Mouse (Mus musculus) urinary bladder, postnatal 36 days (tissue): ENCODE data around the gene Nhlrc4.

Source experiments
- DNase-seq, 2 experiments: peaks; one replicate each; pipeline ENCODE4 v3.0.0; 2022; ENCODE audit warnings: low spot score in 2 of 2, mixed read lengths in 1 of 2

The Nhlrc4 gene

DNA sequence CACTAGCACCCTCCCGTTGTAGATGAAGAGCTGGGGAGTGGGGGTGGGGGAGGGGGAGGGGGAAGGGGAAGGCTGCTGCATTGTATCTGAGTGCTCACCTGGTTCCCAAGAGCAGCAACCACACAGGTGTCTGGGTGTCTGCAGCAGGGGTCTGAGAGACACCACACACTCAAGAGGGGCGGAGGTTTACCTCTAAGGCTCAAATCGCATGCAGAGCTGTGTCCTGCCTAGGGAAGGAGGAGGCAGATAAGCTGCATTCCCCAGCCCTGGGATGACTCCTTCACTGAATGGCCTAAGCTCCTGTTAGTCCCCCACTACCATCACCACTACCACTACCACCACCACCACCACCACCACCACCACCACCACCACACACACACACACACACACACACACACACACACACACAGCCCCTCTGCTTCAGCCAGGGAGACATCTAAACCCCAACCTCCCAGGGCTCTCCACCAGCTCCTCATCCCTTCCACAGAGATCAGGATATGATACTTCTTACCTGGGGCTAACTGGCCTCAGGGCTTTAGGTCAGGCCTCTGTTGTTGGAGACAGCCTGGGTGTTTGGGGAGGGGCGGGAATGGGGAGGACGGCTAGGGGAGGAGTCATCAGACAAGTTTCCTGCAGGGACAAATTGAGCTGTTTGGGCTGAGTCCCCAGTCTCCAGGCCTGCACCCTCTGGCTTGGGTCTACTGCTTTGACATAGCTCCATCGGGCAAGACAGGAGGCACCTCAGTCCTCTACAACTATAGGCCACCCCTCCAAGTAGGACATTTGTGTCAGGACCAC lies at the start of gene Nhlrc4, which contains the start of gene Pigq:
TSS of gene Nhlrc4 (minus strand) at position 596 of the 798 bp plus-strand sequence.
TSS of gene Pigq (minus strand) at position 571 of the 798 bp plus-strand sequence.
- DNase-seq = no peak

DNA sequence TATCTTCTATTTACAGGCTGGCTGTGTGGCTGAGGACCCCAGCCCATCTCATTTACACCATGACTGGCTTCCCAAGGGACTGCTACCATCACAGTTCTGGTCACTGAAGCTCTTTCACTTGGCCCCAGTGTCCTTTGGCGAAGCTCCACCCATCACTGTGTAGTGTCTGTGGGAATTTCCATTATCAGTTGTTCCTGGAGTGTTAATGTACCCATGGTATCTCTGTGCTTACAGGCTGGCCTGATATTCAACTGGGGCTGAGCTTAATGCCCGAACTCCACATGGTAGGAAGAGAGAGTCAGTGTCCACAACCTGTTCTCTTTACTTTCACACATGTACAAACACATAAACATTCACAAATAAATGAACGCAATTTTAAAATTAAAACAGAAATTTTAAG lies 48.7 kb upstream of the Nhlrc4 start:
- no peak for DNase-seq

DNA sequence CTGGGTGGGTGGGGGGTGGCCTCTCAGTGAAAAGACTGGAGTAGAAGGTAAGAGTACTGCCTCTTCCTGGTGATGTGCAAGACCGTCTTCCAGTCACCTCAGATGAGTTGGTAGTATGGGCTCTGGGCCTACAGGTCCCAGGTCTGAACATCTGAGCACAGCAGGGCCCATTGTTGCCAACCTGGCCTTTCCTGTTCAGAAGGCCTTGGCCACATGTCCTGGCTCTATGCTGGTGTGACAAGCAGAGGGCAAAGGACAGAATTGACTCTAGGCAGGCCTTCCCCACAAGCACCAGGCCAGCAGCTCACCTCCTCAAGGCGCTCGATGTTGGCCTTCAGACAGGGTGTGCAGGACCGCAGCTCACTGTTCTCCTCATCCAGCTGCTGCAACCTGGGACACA lies 47.5 kb upstream of the Nhlrc4 start:
- no peak for DNase-seq

DNA sequence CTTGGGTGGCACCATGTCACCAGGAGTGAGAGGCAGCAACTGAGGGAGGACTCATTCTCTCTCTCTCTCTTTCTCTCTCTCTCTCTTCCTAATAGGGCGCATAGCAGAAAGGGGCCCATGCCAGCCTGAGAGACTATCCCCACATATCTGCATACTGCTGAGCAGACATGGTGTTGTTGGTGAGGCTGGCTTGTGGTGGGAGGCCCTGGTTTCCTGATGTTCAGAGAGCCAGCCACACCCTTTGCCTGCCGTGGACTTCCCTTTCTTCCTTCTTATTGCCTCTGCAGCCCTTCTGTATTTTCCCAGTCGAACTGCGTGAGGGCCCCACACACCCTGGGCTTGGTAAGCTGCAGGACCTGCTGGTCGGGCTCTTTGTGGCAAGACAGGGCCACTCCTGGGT lies 45.6 kb upstream of the Nhlrc4 start:
- DNase-seq = no peak

DNA sequence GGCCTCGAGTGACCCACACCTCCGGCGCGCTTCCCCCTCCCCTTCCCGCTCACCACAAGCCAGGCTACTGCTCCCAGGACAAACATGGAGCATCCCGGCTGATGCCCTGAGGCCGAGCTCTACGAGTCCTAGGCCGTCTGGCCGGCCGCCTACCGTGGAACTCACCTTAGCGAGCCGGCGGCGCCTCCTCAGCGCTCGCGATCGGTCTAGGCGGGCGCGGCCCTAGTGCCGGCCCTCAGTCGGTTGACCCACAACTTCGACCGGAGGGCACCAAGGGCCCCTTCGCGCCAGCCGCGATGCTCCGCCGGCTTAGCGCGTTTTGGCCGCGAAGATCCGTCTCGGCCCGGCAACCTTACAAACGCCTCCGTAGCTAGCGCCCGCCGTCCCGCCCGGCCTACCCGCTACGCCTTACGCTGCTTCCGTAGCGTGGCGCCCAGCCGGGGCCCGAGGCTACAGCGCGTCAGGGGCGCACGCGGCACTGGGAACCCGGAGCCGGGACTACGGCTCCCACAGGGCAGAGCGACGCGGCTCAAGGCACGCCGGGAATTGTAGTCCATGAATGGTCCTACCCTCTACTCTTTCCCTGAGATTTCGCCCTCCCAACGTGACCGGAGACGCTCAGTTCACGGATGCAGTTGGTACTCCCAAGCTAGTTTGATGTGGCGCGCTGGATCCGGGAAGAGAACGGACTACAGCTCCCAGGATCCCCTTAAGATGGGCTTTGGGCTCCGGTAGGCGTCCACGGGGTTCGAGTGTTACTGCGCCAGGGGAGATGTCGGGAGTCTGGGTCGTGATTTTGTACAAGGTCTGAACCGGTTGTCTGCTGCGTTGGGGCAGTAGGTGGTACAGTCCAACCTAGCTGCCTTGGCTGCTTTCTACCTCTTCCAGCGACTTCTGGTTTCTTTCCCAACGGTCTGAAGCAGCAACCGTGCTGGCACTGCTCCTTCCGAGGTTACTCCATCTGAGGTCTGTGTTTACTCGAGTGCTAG lies 40.8 kb upstream of the Nhlrc4 start, which contains the start of gene Capn15:
TSS of gene Capn15 (minus strand) at position 491 of the 989 bp plus-strand sequence.
- DNase-seq = peak; percentile 87 to 92

DNA sequence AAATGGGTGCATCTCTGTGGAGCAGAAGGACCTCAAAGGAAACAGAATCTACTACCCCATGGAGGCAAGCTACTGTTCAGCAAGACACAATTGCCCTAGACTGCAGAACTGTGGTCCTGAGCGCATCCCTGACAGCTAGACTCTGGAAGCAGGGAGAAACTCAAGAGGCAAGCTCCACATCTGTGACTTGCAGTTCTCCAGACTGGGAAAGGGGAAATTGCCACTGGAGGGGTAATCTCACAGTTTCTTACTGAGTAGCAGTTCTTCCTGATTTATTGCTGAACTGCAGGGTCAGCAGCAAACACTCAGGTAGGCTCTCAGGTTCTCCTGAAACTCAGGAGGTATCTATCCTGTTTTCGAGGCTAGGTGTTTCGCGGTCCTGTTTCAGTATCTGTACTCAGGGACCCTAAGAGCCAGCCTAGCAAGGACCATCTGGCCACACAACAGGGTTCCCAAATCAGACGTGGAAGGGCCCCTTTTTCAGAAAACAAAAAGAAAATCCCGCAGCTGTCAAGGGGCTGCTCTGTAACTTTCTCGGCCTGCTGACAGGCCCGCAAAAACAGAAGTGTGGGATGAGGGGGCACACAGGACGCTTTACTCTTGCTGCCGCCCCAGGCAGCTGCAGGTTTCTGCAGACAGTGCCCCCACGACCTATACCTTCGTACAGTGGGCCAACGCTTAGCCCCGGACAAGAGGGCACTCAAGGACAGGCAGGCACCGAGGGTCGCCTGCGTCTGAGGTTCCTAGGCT lies 40.0 kb upstream of the Nhlrc4 start:
- peak in 1 of 2 experiments; percentile 5 for DNase-seq

DNA sequence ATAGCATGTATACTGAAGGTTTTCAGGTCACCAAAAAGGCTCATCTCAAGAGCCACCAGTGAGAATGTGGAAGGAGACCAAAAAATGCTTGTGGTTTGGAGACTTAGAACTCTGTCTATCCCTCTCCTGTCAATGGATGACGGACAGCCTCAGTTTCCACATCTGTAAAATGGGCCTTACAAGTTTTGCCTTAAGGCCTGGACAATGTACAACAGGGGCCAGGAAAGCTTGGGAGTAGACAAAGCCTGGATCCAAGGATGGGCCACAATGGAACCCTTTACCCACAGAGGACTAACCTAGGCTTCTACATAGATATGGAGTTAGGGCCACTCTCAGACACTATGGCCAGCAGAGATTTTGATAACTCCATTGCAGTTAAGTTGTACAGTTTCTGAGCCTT lies 39.3 kb upstream of the Nhlrc4 start:
- DNase-seq = no peak

DNA sequence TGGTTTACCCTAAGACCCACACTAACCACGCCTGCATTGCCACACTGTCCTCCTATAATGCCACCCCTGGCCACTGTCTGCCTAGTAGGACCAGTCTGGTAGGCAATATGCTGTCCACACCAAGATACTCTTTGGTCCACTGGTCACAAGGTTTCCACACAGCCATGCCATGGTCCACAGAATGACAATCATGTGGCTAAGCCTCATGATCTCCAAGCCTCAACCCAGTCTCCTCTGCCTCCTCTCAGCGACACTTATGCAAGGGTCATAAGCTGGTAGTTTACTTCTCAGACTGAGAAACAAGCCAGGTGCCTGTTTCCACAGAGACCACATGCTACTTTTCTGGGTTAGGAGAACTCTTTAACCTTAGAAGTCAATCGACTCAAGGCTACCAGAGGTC lies 38.2 kb upstream of the Nhlrc4 start:
- no peak for DNase-seq

DNA sequence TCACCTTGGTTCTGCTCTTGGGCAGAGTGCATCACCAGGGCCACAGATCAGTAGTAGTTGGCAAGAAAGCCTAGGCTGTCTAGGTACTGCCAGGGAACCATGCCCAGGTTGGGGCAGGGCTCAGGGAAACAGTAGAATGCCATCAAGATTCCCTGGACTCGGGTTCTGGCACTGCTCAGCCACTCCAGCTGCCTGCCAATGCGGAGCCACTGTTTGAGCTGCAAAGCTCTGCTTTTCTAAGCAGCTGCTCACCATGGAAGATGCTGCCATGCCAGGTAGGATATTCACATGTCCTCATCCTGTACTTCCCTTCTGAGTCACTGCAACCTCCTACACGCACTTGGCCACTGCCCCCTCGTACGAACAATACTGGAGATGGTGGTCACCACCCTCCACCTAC lies 36.1 kb upstream of the Nhlrc4 start:
- DNase-seq = no peak

DNA sequence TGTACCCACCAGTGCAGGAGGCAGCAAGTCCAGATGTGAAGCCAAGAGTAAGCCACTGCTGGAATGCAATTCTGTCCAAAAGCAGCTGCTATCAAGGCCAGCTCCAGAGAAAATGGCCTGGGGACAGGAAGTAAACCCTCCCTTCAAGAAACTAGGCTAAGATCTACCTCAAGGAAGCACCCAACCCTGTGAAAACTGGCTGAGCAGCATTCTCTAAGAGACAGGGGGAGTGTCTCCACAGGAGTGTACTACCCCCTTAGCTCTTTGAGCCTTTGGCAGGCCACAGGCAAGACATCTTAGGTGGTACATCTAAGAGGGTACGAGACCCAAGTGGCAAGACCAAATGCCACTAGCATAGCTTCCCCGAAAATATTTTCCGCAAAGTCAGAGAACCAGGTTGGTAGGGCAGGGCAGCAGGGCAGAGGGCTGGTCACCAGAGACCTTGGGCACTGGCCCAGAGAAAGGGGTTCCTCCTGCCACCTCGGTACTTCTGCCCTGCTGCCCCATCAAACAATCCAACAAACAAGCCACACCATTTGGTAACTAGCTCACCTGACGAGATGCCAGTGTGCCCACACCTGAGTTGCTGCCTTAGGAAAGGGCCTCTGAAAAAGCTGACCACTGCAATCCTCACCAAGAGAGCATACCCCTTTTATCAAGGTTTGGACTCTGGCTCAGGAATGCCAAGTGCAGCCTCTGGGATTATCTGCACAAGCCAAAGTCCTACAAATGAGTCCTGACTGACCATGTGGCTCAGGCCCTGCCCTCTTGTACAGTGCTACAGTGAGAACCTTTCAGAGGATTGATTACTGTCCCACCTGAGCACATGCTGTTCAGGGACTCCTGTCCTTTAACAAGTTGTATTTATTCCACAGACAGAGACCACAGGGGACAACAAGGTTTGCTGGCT lies 35.3 kb upstream of the Nhlrc4 start:
- DNase-seq = peak; percentile 21

DNA sequence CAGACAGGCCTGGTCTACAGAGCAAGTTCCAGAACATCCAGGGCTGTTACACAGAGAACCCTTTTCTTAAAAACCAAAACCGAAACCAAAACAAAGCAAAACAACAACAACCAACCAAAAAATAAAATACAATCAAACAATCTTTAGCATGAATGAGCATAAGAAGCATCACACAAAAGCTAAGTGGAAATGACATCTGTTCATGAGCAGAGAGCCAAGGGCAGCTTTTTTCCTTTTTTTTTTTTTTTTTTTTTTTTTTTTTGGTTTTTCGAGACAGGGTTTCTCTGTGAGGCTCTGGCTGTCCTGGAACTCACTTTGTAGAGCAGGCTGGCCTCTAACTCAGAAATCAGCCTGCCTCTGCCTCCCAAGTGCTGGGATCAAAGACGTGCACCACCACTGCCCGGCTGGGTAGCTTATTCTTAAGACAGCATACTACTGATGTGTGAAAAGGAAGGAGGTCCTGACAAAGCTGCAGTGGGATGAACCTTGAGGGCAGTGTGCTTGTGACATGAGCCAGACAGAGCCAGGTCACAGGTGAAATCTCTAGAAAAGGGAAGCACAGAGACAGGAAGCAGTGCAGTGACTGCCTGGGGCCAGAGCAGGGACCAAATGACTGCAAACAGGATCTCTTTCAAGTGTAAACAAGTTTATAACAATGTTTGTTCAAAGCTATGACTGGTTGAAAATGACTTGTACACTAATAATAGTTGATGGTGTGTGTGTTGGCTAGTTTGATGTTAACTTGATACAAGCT lies 26.4 kb upstream of the Nhlrc4 start:
- no peak for DNase-seq

DNA sequence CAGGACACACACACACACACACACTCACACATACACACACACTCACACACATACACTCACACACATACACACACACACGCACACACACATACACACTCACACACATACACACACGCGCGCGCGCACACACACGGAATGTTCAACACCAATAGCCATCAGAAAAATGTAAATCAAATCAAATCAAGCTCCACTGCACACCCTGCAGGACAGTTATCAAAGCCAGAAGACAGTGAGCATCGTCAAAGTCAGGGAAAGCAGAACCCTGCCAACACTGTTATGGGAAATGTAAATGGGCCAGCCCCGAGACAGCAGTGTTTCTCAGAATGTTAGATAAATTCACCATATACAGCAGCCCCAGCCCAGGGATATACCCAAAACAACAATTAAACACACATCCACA lies 25.7 kb upstream of the Nhlrc4 start:
- DNase-seq = no peak

DNA sequence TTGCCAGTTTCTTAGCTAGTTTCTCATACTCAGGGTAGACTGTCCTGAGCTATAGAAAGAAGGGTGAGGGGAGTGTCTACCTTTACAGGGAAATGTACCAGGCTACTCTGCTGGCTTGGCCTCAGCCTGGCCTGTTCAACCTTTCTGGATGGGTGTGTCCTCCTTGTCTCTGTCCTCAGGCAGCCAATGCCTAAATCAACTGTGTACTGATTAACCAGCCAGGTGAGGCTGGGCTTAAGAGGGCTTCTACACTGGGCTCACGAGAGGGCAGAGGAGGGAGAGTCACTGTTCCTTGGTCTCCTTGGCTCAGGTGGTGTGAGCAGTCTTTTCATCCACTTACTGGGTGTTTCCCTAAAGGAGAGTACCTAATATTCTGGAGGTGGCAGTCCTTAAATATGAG lies 23.4 kb upstream of the Nhlrc4 start:
- no peak for DNase-seq

DNA sequence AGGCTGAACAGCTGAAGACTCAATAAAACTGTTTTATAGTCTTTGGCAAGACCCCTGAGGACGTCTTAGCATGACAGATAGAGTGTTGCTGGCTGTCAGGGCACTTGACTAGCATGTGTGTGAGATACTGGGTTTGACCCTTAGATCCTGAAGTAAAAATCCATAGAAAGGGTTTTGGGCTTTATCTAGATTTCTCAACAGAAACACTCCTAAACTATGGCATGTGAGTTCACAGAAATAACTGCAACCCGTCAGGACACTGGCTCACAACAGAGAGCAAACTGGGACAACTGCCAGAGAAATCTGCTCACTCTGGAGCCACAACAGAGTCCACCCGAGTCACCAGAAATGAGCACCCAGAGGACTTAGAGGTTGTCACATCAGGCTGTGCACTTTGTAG lies 22.9 kb upstream of the Nhlrc4 start:
- no peak for DNase-seq

DNA sequence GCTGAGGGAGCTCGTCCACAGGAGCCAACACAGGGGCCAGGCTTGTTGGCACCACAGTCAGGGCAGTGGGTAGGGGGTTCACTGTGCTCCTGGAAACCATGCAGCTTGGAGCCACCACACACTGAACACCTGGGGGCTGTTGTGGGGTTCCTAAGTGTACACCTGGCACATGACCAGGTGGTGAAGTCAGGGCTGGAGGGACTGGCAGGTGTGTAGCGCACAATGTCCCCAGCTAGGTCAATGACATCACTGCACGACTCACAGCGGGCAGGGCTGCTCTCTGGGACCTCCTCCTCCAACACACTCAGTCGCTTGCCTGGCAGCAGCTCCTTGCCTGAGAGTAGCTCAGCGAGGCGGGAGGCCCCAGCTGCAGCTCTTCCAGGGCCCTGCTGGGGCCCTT lies 19.5 kb upstream of the Nhlrc4 start:
- DNase-seq = no peak

DNA sequence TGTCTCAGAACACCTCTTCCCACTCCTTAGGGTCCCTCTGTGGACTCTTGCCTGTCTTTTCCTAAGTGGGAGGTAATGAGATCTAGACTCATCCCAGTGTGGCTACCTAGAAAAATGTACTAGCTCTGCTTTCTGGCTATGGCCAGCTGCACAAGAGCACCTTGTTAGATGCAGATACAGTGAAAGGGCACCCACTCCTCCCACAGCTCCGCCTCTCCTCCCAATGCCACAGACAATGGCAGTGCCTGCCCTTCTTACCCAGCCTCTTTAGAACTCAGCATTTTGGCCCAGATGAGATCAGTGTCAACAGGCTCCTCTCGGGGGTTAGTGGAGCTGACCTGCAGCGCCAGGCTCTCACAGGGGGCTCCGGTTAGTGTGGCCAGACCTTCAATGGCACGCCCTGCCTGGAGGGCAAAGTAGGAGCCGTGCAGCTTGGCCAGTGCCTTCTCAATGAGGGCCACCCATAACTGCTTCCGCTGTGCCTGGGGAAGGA lies 17.7 kb upstream of the Nhlrc4 start:
- no peak for DNase-seq

DNA sequence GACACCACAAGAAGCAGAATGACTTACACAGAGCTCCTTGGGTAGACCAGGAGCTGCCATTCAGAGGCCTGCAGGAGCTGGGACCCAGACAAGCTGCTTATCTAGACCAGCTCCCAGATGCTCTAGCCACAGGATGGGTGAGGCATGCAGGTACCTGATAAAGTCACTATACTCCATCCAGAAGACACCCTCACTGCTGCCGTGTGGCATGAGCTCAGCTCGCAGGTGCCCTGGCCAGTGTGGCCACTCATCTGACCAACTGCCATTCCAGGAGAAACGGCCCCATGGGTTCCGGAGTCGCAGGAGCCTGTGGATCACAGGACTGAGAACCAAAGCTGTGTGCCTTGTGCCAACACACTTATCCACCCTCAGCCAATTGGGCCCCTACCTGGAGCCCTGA lies 16.8 kb upstream of the Nhlrc4 start:
- DNase-seq = no peak

DNA sequence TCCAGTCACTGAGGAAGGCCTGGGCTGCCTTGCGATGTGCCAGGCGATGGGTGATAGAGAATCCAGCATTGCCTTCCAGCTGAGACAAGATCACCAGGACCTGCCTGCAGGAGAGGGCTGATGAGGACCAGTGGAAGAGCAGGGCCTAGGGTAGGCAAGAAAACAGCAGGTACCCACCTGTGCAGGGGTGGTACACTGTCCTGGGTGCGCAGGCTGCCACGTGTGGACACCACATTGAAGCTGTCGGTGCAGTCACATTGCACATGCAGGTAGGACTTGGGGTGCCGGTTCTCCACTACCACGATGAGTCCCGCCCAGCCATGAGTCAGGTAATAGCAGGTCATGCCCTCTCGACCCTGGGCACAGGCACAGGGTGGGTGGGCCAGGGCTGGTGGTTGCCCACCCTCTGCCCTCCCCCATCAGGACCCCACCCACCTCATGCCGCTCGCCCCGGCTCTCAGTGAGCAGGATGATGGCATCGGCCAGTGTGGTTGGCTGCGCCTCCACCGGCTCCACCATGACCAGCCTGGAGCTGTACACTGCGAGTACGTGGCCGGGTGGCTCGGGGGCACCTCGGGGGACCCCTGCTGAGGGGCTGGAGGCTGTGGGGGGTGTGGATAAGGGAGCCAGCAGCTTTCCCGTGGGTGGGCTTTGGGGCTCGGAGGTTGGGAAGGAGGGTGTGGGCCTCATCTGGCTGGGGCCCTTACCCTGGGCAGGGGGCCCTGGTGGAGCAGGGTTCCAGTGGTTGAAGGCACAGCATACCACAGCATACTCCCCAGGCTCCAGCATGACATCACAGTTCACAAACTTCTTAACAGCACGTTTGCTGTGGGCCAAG lies 15.1 kb upstream of the Nhlrc4 start:
- no peak for DNase-seq
